10 mouse cellular contexts compared by ENCODE assay signal in genomic region chr2:4474539-4474937, GRCm38 (mm10).
A peak's percentile ranks its signal among the peaks of the same experiment; 100 is the strongest.
DNase-seq lines count a peak whose midpoint lies in the region; ATAC-seq and TF ChIP-seq lines count a peak whose summit lies in the region.
"Had no signal": no experiment of that assay in that cellular context is flagged by ENCODE, and none has a peak within 500 bp of the region (broad histone marks: within the 10 kb centered on the region; RNA-seq: fewer than 3 reads in every experiment).

No protein-coding gene starts in this region.

- intact Hi-C loops in left cerebral cortex, postnatal 4 days (cut with DNase I), result no loop called here

- H3K9me3 ChIP-seq in heart, embryonic 11.5 days (replicated peaks; ENCODE audit: control insufficient read depth, low read length), result no peaks in the 10 kb centered on the region
- no peaks in the 10 kb centered on the region for H3K9me3 ChIP-seq in lung, embryonic 14.5 days (ENCODE audit: low read depth, low read length)
- no peaks in the 10 kb centered on the region for H3K9me3 ChIP-seq in heart, embryonic 16.5 days (replicated peaks; ENCODE audit: control insufficient read depth, low read length)
- H3K9me3 ChIP-seq: neural tube, embryonic 15.5 days had no signal

- no peak overlapping the region for H3K4me3 ChIP-seq in heart, embryonic 11.5 days (ENCODE audit: low read depth, low read length)
- H3K4me3 ChIP-seq in lung, embryonic 14.5 days (ENCODE audit: low read depth, low read length), result no peak overlapping the region
- no peak overlapping the region for H3K4me3 ChIP-seq in lung, adult 2 months (replicated peaks; ENCODE audit: extremely low read depth, low read depth, low read length)
- H3K4me3 ChIP-seq in heart, embryonic 16.5 days (ENCODE audit: low read length), result no peak overlapping the region
- H3K4me3 ChIP-seq in cerebellum, adult 2 months (replicated peaks; ENCODE audit: insufficient read depth, low read depth, low read length), result no peak overlapping the region
- H3K4me3 ChIP-seq: neural tube, embryonic 15.5 days had no signal

- no peak for ATAC-seq in heart, embryonic 11.5 days (replicated peaks; ENCODE audit: insufficient number of reproducible peaks, low FRiP score, low TSS enrichment)
- ATAC-seq in lung, embryonic 14.5 days (ENCODE audit: insufficient read depth), result no peak; the same call in 1 of the 2 replicates
- ATAC-seq in heart, embryonic 16.5 days (replicated peaks; ENCODE audit: extremely low read depth, insufficient read depth, low FRiP score), result peak; percentile 57

- H3K27me3 ChIP-seq in heart, embryonic 11.5 days (ENCODE audit: control insufficient read depth, insufficient read depth, low read length), result no peaks in the 10 kb centered on the region
- no peaks in the 10 kb centered on the region for H3K27me3 ChIP-seq in lung, embryonic 14.5 days (ENCODE audit: insufficient read depth, low read length)
- no peaks in the 10 kb centered on the region for H3K27me3 ChIP-seq in heart, embryonic 16.5 days (ENCODE audit: control insufficient read depth, insufficient read depth, low read length)
- H3K27me3 ChIP-seq in cerebellum, adult 2 months (ENCODE audit: control insufficient read depth, insufficient read depth, low read length), result no peaks in the 10 kb centered on the region
- H3K27me3 ChIP-seq: CH12.LX; neural tube, embryonic 15.5 days had no signal

- peak; percentile 20; the same call in 1 of the 2 replicates for TF ChIP-seq CTCF in lung, embryonic 14.5 days (IDR thresholded peaks at IDR 0.05; ENCODE audit: low read depth)
- no peak for TF ChIP-seq CTCF in lung, adult 2 months (IDR thresholded peaks at IDR 0.05; ENCODE audit: insufficient read depth, low read length)
- TF ChIP-seq CTCF in cerebellum, adult 2 months (IDR thresholded peaks at IDR 0.05; ENCODE audit: borderline replicate concordance, insufficient read depth, low read depth, low read length), result no peak

- no peak overlapping the region for H3K27ac ChIP-seq in heart, embryonic 11.5 days (ENCODE audit: low read depth, low read length)
- no peak overlapping the region for H3K27ac ChIP-seq in lung, embryonic 14.5 days (ENCODE audit: low read depth)
- H3K27ac ChIP-seq in heart, embryonic 16.5 days (ENCODE audit: low read length), result peak overlapping the region; percentile 79
- no peak overlapping the region for H3K27ac ChIP-seq in cerebellum, adult 2 months (ENCODE audit: insufficient read depth, low read length)

- H3K36me3 ChIP-seq in heart, embryonic 11.5 days (ENCODE audit: control insufficient read depth, insufficient read depth, low read length), result no peaks in the 10 kb centered on the region
- peaks cover 10% of the 10 kb centered on the region for H3K36me3 ChIP-seq in lung, embryonic 14.5 days (ENCODE audit: insufficient read depth)
- H3K36me3 ChIP-seq in heart, embryonic 16.5 days (ENCODE audit: control insufficient read depth, insufficient read depth), result no peaks in the 10 kb centered on the region

- peaks cover 13% of the 10 kb centered on the region for H3K4me1 ChIP-seq in heart, embryonic 11.5 days (ENCODE audit: control insufficient read depth, insufficient read depth, low read length)
- peaks cover 7% of the 10 kb centered on the region for H3K4me1 ChIP-seq in lung, embryonic 14.5 days (ENCODE audit: insufficient read depth)
- H3K4me1 ChIP-seq in lung, adult 2 months (ENCODE audit: control insufficient read depth, insufficient read depth, low read length), result peaks cover 16% of the 10 kb centered on the region
- H3K4me1 ChIP-seq in heart, embryonic 16.5 days (ENCODE audit: control insufficient read depth, insufficient read depth, low read length), result peaks cover 27% of the 10 kb centered on the region
- H3K4me1 ChIP-seq in cerebellum, adult 2 months (ENCODE audit: control insufficient read depth, insufficient read depth, low read length), result no peaks in the 10 kb centered on the region

- H3K9ac ChIP-seq in heart, embryonic 11.5 days (ENCODE audit: low read depth, low read length), result no peak overlapping the region
- no peak overlapping the region for H3K9ac ChIP-seq in lung, embryonic 14.5 days
- H3K9ac ChIP-seq in heart, embryonic 16.5 days (ENCODE audit: low read length), result no peak overlapping the region
- H3K9ac ChIP-seq: neural tube, embryonic 15.5 days had no signal

- H3K4me2 ChIP-seq in heart, embryonic 11.5 days, result no peak overlapping the region
- H3K4me2 ChIP-seq in lung, embryonic 14.5 days, result no peak overlapping the region
- no peak overlapping the region for H3K4me2 ChIP-seq in heart, embryonic 16.5 days (ENCODE audit: low read depth, low read length)
- H3K4me2 ChIP-seq: neural tube, embryonic 15.5 days had no signal

- DNase-seq in heart, adult 11 months, result peak; percentile 93
- DNase-seq in lung, embryonic 14.5 days, result peak; percentile 55
- no peak for DNase-seq in lung, adult 2 months
- DNase-seq in lung, postnatal 36 days, result peak; percentile 55
- DNase-seq in left cerebral cortex, postnatal 4 days, result no peak
- no peak for DNase-seq in cerebellum, adult 2 months

- TF ChIP-seq POLR2A in lung, adult 2 months (IDR thresholded peaks at IDR 0.05; ENCODE audit: borderline replicate concordance, extremely low read depth, low read depth, low read length), result no peak
- no peak for TF ChIP-seq POLR2A in cerebellum, adult 2 months (IDR thresholded peaks at IDR 0.05; ENCODE audit: borderline replicate concordance, insufficient read depth, low read length)

Comparison
In these comparisons a context has a peak if more than half of its experiments do, and no peak if none do; other contexts are left out.
1. DNase-seq: peak in heart, adult 11 months (single experiment), lung, embryonic 14.5 days (single experiment) and lung, postnatal 36 days (single experiment); none in lung, adult 2 months (single experiment), left cerebral cortex, postnatal 4 days (single experiment) and cerebellum, adult 2 months (0 of 2).